Mouse (Mus musculus) spleen, adult 18-20 months (tissue): ENCODE data around the gene Dchs2.

ENCODE experiments used
- DNase-seq, 2 experiments: peaks; one replicate each; pipeline ENCODE4 v3.0.0; 2022; ENCODE audit warnings: mixed read lengths in 2 of 2

Gene Dchs2

GRCm38 (mm10) chr3:83266009-83266408, 138.3 kb downstream of the Dchs2 start:
- no peak for DNase-seq

GRCm38 (mm10) chr3:83270228-83270627, 142.5 kb downstream of the Dchs2 start:
- no peak for DNase-seq

DNA sequence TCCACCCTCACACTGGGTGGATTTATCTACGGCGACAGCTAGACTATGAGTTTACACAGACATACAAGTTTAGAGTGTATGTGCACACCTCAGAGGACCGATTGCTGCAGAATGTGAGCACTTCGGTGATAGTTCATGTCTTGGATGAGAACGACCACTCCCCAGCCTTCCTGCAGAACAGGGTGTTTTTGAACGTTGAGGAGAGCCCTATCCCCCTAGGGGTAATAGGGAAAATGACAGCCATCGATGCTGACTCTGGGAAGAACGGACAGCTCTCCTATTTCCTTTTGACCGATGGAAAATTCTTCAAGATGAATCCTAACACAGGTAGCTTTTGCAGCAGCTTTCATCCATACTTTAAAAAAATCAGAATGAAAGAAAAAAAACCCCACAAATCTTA, 143.2 kb downstream of the Dchs2 start:
- no peak for DNase-seq

DNA sequence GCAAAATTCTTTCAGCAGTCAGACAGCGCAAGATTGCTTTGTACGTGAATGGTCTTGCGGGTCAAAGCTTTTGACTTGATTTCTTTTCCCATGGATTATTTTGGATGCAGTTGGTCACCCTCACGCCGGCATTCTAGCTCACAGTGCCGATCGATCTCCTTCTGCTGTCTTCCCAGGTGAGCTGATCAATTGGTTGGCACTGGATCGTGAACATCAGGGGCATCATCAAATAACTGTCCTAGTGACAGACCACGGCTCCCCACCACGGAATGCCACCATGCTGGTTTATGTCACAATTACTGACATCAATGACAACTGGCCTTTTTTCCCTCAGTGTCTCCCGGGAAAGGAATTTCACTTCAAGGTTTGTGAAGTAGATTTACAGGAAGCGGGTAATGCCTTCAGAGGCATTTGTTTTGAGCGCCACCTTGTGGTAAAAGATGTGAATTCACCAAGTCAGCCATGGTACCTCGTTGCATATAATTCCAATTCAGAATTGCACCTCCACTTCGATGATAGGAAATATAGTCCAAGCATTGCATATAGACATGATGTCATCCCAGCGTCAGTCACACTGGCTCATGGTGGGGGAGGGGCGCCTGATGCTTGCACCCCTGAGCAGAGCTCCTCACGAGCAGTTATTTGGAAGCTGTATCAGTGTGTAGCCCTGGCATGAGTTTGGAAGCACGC, 146.0 kb downstream of the Dchs2 start:
- peak in 1 of 2 experiments; percentile 13 for DNase-seq

GRCm38 (mm10) chr3:83275703-83276102, 148.0 kb downstream of the Dchs2 start:
- no peak for DNase-seq

GRCm38 (mm10) chr3:83283882-83284281, 156.1 kb downstream of the Dchs2 start:
- DNase-seq: no peak

DNA sequence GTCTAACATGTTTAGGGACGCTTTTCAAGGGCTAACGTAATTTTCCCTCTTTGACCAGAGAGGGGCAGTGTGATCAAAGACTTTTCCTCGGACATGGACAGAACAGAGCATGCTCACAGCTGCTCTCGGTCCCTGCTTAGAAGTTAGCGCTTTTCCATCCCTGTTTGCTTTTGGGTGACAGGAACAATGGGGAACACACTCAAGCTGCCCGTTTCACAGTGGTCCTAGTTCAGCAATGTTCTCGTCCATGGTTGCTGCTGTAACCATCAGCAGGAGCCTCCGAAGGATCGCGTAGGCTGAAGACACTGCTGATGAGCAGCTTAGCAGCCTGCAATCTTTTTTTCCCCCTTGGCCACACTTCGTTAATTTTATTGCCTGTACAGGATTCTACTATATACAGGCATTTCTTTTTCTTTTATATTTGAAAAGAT, 159.2 kb downstream of the Dchs2 start:
- DNase-seq: no peak

GRCm38 (mm10) chr3:83288118-83288840, 160.5 kb downstream of the Dchs2 start:
- DNase-seq: no peak

- DNase-seq: no peak
These were observed 162.7 kb downstream of the Dchs2 start for GRCm38 (mm10) chr3:83290482-83290881.

DNA sequence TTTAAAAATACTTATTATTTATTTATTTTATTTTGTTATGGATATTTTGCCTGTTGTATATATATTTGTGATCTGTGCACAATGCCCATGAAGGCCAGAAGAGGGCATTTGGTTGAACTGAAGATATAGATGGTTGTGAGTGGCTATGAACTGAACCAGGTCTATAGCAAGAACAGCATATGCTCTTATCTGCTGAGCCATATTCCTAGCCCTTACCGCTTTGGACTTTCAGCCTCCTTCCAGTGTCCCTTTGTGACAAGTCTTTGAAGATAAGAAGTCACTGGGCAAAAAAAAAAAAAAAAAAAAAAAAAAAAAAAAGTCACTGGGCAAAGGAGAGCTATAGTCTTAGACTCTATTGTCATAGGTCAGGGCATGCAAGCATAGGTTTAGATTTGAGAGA, 163.2 kb downstream of the Dchs2 start:
- DNase-seq: no peak

DNA sequence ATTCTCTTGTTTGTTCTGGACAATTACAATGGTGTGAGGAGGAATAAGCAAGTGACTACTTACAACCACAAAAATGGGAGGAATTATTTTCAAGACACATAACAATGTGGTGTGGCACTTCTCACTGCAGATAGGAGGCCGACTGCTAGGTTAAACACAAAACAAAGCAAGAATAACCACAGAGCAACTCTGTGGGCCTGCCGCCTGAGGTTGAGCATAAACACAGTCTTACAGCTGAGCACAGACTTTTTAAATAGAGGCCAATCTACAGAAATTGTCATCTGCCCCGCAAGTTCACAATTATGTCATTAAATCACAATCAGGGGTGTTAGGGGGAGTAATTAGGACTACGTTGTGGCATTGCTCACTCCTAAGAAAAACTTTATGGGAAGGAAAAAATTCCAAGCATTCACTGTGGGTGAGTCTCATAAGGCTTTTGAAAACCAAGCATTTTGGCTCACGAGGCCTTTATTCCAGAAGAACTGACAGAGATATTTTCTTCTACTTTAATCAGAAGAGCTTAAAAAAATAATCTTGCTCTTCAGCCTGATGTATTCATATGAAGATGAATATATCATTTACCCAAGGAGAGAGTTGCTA, 172.1 kb downstream of the Dchs2 start:
- DNase-seq: no peak

DNA sequence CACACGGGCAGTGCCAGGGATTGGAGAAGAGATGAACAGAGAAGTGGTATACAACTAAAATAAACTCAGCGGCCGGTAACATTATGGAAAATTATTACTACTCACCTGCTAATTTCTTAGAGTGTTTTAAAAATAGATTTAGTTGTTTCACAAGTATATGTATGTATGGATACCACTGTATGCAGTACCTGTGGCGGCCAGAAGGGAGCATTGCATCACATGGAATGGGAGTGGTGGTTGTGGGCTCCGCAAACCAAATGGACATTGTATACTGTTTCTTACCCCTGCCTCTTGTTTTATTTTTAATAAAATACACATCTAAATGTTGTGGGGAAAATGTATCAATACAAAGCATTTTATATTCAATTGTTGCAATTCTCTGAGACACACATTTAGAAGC, 176.1 kb downstream of the Dchs2 start:
- no peak for DNase-seq

GRCm38 (mm10) chr3:83345928-83346327, 218.2 kb downstream of the Dchs2 start:
- no peak for DNase-seq

GRCm38 (mm10) chr3:83368500-83369068, 240.8 kb downstream of the Dchs2 start:
- DNase-seq: no peak

DNA sequence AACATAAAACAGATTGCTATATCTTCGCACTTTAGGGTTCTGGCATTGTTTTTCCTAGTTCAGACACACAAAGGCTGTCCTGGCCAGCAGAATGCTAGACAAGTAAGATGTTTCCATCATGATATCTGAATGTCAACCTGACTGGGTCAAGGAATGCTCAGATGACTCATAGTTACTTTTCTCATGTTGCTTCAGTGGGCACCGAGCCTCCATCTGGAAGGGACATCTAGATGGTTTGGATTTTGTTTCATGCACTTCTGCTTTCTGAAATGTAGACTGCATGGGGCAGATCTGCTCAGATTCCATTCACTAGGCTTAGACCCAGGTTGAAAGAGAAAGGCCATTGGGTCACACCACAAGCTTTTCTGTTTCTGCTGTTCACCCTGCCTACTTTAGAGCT, 242.1 kb downstream of the Dchs2 start:
- no peak for DNase-seq

- no peak for DNase-seq
These were observed 246.6 kb downstream of the Dchs2 start for GRCm38 (mm10) chr3:83374333-83374732.

DNA sequence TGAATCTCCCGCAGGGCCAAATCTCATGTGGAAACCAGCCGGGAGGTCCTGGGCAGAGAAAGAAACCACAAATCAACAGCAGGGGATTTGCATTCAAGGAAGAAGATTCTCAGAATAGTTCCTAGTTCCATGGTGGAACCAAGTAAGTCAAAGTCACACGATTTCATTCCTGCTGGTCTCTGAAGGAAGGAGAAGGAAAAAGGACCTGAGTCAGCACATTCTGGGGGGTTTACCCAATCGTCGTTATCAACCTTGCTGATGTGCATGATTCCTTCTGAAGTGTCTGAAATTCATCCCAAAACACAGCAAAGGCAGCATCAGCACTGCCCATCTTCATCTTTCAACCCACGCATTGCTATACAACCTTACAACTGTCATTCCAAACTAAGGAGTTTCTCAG, 249.1 kb downstream of the Dchs2 start:
- no peak for DNase-seq
